Mouse (Mus musculus): ENCODE measurements at regions not wholly inside any gene's neighbourhood (a gene's known extent, or its start where the extent isn't known, plus 50 kb on each side); places are given as distances from the start of the nearest gene placed in this dataset.

GRCm38 (mm10) chr4:26542511-26542910 lies 195.8 kb upstream of the Manea start:
- no peak for TF ChIP-seq CTCF (IDR thresholded peaks at IDR 0.05; ENCODE audit: borderline replicate concordance, insufficient read depth, low read depth, low read length)
- TF ChIP-seq POLR2A (IDR thresholded peaks at IDR 0.05; ENCODE audit: borderline replicate concordance, insufficient read depth, low read length), result no peak
